Mouse (Mus musculus) ovary, postnatal 10 days (tissue): ENCODE results near the gene Gm20388.

Source experiments
- DNase-seq: peaks from one replicate; pipeline ENCODE4 v3.0.0; 2022; ENCODE audit warnings: low spot score

The Gm20388 gene

DNA sequence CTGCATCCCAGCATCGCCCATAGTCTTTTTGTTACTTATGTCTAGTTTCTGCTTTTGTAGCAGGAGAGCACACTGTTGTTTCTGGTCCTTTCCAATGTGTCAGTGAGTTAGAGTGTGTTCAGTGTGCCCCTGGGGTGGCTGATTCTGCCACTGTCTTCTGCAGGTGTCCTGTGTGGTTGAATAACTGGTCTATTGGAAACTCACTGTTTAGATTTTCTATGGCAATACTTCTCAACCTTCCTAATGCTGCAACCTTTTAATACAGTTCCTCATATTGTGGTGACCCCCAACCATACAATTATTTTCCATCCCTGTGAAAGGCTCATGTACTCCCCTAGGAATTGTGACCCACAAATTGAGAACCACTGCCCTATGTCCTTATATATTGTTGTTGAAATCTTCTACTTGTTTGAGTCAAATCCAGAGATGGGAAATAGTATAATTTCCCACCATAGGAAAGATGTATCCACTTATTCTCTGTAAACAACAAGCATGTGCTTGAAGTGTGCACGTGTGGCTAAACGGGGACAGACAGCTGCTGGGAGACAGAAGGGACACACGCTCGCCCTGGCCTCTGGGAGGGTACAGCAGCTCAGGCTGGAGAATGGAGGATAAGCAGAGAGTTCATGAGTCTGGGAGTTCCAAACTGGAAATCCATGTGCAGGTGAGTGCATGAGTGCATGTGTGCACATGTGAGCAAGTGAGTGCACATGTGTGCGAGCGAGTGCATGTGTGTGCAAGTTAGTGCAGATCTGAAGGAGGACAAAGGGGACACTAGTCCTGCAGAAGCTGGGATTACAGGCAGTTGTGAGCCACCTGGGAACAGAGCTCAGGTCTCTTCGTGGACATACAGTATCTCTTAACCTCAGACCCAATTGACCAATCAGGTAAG is 1931.7 kb downstream of the Gm20388 start:
- no peak for DNase-seq

GRCm38 (mm10) chr8:121843184-121843733 is 1932.6 kb downstream of the Gm20388 start:
- no peak for DNase-seq

DNA sequence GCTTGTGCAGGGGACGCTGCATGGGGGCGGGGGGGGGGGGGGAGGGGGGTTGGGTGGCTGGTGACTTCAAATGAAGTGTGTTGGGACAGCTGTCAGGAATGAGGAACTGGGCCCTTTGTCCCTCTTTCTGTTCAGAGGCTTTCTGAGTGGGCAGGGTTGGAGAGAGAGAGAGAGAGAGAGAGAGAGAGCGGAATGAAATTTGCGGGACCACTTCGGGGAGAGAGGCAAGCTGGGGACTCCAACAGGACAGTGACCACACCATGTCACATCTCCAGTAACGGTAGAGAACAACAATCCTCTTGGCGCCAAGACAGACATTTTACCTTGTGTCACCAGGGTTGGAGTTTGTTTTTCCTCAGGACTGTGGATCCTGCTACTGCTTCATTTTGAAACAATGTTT is 1934.1 kb downstream of the Gm20388 start:
- DNase-seq, result no peak

- no peak for DNase-seq
Measured at GRCm38 (mm10) chr8:121846815-121847214, 1936.2 kb downstream of the Gm20388 start.

DNA sequence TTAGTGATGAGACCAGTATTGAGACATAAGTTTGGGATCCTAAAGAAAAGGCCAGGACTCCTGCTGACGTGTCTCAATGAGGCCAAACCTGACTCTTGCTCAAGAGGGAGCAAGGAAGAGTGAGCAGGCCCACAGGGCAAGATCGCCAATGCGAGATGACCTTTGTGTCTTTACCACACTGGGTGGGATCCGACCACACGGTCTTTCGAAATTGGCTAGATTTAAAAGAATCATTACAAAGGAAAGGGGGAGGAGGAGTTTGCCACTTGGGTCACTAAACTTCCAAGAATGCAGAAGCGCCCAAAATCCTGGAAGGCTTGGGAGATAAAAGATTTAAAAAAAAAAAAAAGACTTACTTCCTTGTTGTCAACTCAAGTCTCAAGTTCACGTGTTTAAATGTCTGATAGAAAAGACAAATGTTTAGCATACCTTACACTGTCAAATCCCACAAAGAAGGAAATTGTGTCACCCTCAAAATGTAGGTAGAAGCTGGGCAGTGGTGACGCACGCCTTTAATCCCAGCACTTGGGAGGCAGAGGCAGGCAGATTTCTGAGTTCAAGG is 1936.7 kb downstream of the Gm20388 start:
- no peak for DNase-seq

DNA sequence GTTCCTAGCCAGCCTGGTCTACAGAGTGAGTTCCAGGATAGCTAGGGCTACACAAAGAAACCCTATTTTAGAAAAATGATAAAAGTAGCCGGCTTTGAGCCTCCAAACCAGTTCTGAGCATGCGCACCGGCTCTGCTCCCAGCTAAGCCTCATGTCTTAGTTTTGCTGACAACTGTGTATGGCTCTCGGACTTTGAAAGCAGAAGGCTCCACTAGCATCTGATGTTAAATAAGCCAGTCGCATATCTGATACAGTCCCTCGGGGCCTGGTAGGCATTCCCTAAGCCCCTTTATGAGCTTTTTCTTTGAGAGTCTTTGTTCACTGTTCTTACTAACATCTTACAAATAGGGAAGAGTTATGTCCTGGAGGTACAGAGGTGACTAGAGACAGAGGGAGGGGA is 1937.3 kb downstream of the Gm20388 start:
- DNase-seq, result no peak

GRCm38 (mm10) chr8:121848495-121848894 is 1937.9 kb downstream of the Gm20388 start:
- DNase-seq, result no peak

GRCm38 (mm10) chr8:121849303-121849702 is 1938.7 kb downstream of the Gm20388 start:
- no peak for DNase-seq

- DNase-seq, result no peak
Measured at GRCm38 (mm10) chr8:121850018-121850417, 1939.4 kb downstream of the Gm20388 start.

DNA sequence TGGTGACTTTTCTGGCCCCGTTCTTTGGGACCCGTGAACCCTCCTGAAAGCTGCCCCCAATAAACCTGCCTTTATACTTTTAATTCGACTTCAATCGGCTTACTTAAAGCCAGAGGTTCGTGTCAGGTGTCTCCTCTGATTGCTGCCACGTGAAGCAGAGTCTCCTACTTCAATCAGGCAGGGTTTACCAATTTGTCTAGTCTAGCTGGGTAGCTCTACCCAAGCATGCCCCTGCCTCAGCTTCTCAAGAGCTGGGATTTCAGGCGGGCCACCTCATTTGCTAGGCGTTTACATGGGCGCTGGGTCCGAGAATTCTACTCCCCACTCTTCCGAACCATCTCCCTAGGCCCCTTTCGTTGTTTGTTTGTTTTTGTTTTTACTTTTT is 1939.8 kb downstream of the Gm20388 start:
- no peak for DNase-seq

GRCm38 (mm10) chr8:121850821-121851470 is 1940.3 kb downstream of the Gm20388 start:
- DNase-seq, result peak; percentile 98

DNA sequence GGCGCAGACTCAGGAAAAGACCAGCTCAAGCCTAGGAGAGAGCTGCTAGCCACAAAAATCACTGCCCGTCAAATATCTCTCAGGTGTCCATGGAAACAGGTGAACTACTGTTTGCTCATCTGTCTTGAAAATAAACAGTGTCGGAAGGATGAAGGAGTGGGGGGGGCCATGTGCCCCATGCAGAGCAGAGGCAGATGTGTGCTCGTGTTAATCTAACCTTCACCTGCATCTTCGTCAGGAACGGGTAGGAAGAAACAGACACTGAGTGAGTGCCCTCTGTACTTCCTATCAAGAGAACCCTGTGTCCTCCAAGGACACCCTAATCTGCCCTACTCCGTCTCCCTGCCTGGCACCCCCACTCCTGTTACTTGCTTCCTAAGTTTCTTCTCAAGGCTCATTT is 1941.1 kb downstream of the Gm20388 start:
- no peak for DNase-seq

- DNase-seq, result no peak
Measured at GRCm38 (mm10) chr8:121852464-121852863, 1941.8 kb downstream of the Gm20388 start.

- DNase-seq, result no peak
Measured at GRCm38 (mm10) chr8:121853586-121853985, 1942.9 kb downstream of the Gm20388 start.

DNA sequence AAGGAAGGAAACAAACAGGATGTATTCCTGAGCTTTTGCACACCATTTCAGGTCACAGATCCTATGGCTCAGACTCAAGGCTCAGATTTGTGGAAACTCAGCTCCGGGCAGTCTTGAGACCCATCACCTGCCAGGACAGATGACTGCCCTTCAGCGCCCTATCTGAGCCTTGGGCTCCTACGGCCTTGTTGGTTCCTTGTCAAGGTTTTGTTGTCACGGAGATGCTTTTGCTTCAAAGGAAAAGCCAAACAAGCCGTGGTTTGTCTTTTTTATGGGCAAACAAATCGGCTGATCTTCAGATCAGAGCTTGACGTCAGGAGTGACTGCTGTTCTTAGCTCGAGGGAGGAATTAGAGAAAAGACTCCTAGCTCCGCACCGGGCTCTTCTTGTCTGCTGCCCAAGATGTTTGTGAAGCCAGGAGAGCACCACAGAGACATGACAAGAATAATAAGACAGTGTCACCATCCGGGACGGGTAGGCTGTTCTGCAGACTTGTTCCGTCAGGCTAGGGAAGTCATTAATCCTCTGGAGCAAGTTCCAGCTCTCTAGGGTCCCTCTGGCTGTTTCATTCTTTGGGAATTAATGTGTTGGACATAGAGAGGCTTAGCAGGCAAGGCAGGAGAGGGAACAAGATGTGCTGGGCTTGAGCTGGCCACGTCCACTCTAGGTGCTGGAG is 1945.6 kb downstream of the Gm20388 start:
- DNase-seq, result no peak

GRCm38 (mm10) chr8:121857331-121857730 is 1946.7 kb downstream of the Gm20388 start:
- no peak for DNase-seq

GRCm38 (mm10) chr8:121857747-121858146 is 1947.1 kb downstream of the Gm20388 start:
- no peak for DNase-seq

GRCm38 (mm10) chr8:121861276-121861675 is 1950.6 kb downstream of the Gm20388 start:
- no peak for DNase-seq

- DNase-seq, result no peak
Measured at GRCm38 (mm10) chr8:121861806-121862548, 1951.3 kb downstream of the Gm20388 start.

- DNase-seq, result no peak
Measured at GRCm38 (mm10) chr8:121865356-121865755, 1954.7 kb downstream of the Gm20388 start.

- no peak for DNase-seq
Measured at GRCm38 (mm10) chr8:121868196-121868595, 1957.6 kb downstream of the Gm20388 start.
